Mouse (Mus musculus): Measurements from ENCODE around the gene Mettl7a2. TPM values are rescaled to one million over a fixed set of nuclear protein-coding genes. Genes with fewer than 3 reads are reported as not detected.
A peak's percentile ranks its signal among the peaks of the same experiment; 100 is the strongest.
"Not testable (repeated sequence)": the region's sequence is repeated elsewhere in the genome, so short reads cannot be mapped to it uniquely, and the experiment has no call there.

Mettl7a2 gene
- polyA plus RNA-seq (2016; fragmentation: Nextera tagmentation; extraction: Ambion mirVana), result not detected in 2 replicates

GRCm38 (mm10) chr15:100352711-100353250, at the start of gene Mettl7a2, which contains the start of gene Methig1:
Mettl7a2 (plus strand) TSS chr15:100353200.
Methig1 (plus strand) TSS chr15:100353149.
- H3K27ac ChIP-seq, result no peak within 1 kb of the TSS
- H3K4me3 ChIP-seq, result no peak within 1 kb of the TSS
- WGBS, result 85% methylated on average over 10 of the region's 10 CpGs
- no peaks in the 10 kb centered on the region for H3K4me1 ChIP-seq
- no peak for DNase-seq (ENCODE audit: extremely low spot score, low spot score)
- H3K36me3 ChIP-seq (replicated peaks), result no peaks in the 10 kb centered on the region
- H3K9me3 ChIP-seq, result no peaks in the 10 kb centered on the region
- no peaks in the 10 kb centered on the region for H3K27me3 ChIP-seq (ENCODE audit: poor library complexity, severe bottlenecking)

- Histone ChIP-seq H3K27me3 (ENCODE audit: poor library complexity, severe bottlenecking) (no peaks in the 10 kb centered on the region), H3K36me3 (replicated peaks) (no peaks in the 10 kb centered on the region), H3K4me3 (peak overlapping the region; percentile 60), H3K4me1 (peaks cover 33% of the 10 kb centered on the region), H3K9me3 (no peaks in the 10 kb centered on the region), H3K27ac (peak overlapping the region; percentile 90)
- no peak for DNase-seq (ENCODE audit: extremely low spot score, low spot score)
- WGBS, result 60% methylated on average over 8 of the region's 8 CpGs
Observed at GRCm38 (mm10) chr15:100303428-100304018, 49.5 kb upstream of the Mettl7a2 start.

DNA sequence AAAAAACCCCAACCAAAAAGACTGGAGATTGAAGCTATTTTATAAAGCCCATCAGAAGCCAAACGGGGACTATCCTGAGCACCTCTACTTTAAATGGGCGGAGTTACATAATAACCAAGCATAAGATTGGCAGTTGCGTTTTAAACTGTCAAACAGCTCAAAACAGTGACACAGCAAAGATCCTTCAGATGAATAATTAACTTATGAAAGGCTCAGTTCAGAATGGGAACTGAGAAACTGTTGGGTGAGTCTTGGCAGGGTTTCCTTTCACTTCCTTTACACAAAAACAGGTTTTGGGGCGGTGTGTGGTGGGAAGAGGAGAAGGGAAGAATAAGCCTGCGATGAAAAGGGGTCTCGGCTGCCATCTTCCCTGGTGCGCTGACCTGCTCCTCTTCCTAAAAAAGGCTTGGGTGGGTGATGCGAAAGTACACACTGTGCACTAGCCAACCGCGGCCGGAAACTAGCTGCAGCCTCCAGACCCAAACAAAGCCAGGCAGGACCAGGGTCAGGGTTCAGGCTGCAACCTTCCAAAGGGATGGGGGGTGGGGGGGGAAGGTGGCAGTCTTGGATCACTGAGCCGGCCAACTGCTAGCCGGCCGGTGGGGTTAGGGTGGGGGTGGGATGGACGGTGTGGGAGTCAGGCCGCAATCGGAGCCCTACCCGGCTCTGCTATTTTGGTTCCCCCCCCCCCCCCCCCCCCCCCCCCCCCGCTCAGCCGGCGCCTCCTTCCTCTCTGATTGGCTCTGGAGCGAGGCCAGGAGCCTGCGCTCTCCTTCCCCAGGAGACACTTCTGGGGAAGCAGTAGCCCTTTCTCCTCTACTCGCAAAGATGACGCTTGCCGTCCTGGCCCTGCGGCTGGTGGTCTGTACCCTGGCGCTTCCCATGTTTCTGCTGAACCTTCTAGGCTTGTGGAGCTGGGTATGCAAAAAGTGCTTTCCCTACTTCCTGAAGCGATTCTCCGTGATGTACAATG, 48.7 kb upstream of the Mettl7a2 start, which contains the start of gene Mettl7a1:
Mettl7a1 (plus strand) TSS at position 122 of the 973 bp plus-strand sequence.
- Histone ChIP-seq H3K27ac (peak within 1 kb of the TSS; percentile 90), H3K9me3 (no peaks in the 10 kb centered on the region), H3K4me3 (peak within 1 kb of the TSS; percentile 60), H3K36me3 (replicated peaks) (no peaks in the 10 kb centered on the region), H3K4me1 (peaks cover 33% of the 10 kb centered on the region), H3K27me3 (ENCODE audit: poor library complexity, severe bottlenecking) (no peaks in the 10 kb centered on the region)
- WGBS, result 5% methylated on average over 21 of the region's 30 CpGs
- DNase-seq (ENCODE audit: extremely low spot score, low spot score), result peak; percentile 76

DNA sequence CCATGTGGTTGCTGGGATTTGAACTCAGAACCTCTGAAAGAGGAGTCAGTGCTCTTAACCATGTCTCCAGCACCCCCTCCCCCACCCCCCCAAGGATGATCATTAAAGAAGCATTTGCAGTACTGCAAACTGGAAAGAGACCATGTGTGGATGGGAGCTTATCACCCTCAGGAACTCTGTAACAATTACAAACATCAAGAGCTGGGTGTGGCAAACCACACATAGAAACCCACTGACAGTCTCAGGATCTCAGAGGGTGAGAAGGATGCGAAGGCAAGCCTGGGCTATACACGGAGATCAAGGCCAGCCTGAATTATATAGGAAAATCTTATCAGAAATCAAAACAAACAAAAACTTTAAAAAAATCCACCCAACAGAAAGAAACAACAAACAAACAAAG, 46.8 kb upstream of the Mettl7a2 start:
- 88% methylated on average over 2 of the region's 2 CpGs for WGBS
- no peak for DNase-seq (ENCODE audit: extremely low spot score, low spot score)
- Histone ChIP-seq H3K9me3 (no peaks in the 10 kb centered on the region), H3K27ac (no peak overlapping the region), H3K27me3 (ENCODE audit: poor library complexity, severe bottlenecking) (no peaks in the 10 kb centered on the region), H3K4me3 (no peak overlapping the region), H3K36me3 (replicated peaks) (no peaks in the 10 kb centered on the region), H3K4me1 (peaks cover 33% of the 10 kb centered on the region)

DNA sequence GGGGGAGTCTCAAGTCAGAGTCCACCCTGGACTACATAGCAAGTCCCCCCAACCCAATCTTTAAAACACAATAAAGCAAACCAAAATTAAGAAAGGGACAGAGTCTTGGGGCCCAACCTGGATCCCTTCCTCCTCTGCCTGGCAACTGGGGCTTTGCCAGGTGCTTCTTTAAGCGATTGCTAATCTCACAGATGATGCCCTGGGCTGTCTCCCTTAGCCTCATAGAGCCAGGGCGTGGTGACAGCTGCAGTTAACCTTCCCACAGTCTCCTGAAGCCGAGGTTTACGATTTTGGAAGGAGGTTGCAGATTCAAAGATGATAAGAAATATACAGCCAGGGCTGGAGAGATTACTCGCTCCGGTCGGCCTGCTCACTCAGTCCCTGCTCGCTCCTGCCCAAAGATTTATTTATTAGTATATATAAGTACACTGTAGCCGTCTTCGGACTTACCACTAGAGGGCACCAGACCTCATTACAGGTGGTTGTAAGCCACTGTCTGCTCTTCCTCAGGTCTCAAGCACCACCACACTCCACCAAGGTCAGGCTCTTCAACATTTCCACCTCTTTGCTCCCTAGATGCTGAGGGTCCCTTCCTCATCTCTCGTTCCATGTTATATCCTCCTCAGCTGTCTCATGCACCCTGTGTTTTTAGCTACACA, 45.4 kb upstream of the Mettl7a2 start:
- not testable (repeated sequence) for H3K4me3 ChIP-seq; H3K36me3 ChIP-seq (replicated peaks); H3K27me3 ChIP-seq (ENCODE audit: poor library complexity, severe bottlenecking); H3K27ac ChIP-seq; H3K9me3 ChIP-seq
- WGBS, result 48% methylated on average over 11 of the region's 11 CpGs
- DNase-seq (ENCODE audit: extremely low spot score, low spot score), result peak; percentile 24
- peaks cover 28% of the 10 kb centered on the region for H3K4me1 ChIP-seq

- peaks cover 11% of the 10 kb centered on the region for H3K36me3 ChIP-seq (replicated peaks)
- H3K4me1 ChIP-seq, result no peaks in the 10 kb centered on the region
- H3K4me3 ChIP-seq, result no peak overlapping the region
- no peak overlapping the region for H3K27ac ChIP-seq
- H3K9me3 ChIP-seq, result peaks cover 4% of the 10 kb centered on the region; the same call in 1 of the 2 replicates
- no peaks in the 10 kb centered on the region for H3K27me3 ChIP-seq (ENCODE audit: poor library complexity, severe bottlenecking)
- no peak for DNase-seq (ENCODE audit: extremely low spot score, low spot score)
- 94% methylated on average over 2 of the region's 2 CpGs for WGBS
Observed at GRCm38 (mm10) chr15:100312346-100312745, 40.7 kb upstream of the Mettl7a2 start.

DNA sequence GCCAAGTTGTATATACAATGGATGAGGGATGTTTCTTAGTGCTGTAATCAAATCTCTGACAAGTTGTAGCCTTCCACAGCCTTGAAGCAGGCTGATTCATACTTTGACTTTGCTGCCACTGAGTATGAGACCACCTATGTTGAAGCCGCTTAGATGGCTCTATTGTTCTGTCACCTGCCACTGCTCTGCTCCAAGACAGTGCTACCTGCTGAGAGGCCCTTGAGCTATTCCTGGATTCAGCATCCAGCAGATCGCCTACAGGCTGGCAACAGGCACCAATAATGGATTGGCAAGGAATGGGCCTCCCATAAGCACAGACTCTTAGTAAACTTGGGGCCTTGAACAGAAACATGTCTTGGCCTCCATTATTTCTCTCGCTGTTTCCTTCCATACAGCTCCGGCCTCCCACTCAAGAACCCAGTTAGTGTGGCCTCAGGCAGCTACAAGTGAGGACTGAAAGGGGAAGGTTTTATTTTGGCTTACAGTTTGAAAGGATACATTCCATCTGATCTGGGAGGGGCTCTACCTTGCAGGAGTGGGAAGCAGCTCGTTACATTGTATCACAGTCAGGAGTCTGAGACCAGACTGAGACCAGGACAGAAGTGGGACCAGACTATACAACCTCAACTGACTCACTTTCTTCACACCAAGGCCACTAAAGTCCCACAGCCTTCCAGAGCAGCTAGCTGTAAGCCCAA, 38.4 kb upstream of the Mettl7a2 start:
- Histone ChIP-seq H3K9me3 (peaks cover 4% of the 10 kb centered on the region; the same call in 1 of the 2 replicates), H3K4me3 (no peak overlapping the region), H3K27me3 (ENCODE audit: poor library complexity, severe bottlenecking) (no peaks in the 10 kb centered on the region), H3K27ac (no peak overlapping the region), H3K36me3 (replicated peaks) (peaks cover 11% of the 10 kb centered on the region), H3K4me1 (peaks cover 7% of the 10 kb centered on the region)
- no peak for DNase-seq (ENCODE audit: extremely low spot score, low spot score)
- 89% methylated on average over 5 of the region's 5 CpGs for WGBS

- 72% methylated on average over 4 of the region's 4 CpGs for WGBS
- H3K4me3 ChIP-seq; H3K4me1 ChIP-seq; DNase-seq (ENCODE audit: extremely low spot score, low spot score); H3K27ac ChIP-seq; H3K9me3 ChIP-seq; H3K27me3 ChIP-seq (ENCODE audit: poor library complexity, severe bottlenecking): not testable (repeated sequence)
- peaks cover 11% of the 10 kb centered on the region for H3K36me3 ChIP-seq (replicated peaks)
Observed at GRCm38 (mm10) chr15:100318014-100318671, 34.9 kb upstream of the Mettl7a2 start.

- WGBS, result 68% methylated on average over 1 of the region's 1 CpGs
- no peaks in the 10 kb centered on the region for H3K9me3 ChIP-seq
- no peak for DNase-seq (ENCODE audit: extremely low spot score, low spot score)
- peaks cover 2% of the 10 kb centered on the region for H3K36me3 ChIP-seq (replicated peaks)
- H3K4me1 ChIP-seq, result peaks cover 7% of the 10 kb centered on the region
- H3K27me3 ChIP-seq (ENCODE audit: poor library complexity, severe bottlenecking), result no peaks in the 10 kb centered on the region
- H3K27ac ChIP-seq, result no peak overlapping the region
- H3K4me3 ChIP-seq, result no peak overlapping the region
Observed at GRCm38 (mm10) chr15:100319884-100320283, 33.1 kb upstream of the Mettl7a2 start.

DNA sequence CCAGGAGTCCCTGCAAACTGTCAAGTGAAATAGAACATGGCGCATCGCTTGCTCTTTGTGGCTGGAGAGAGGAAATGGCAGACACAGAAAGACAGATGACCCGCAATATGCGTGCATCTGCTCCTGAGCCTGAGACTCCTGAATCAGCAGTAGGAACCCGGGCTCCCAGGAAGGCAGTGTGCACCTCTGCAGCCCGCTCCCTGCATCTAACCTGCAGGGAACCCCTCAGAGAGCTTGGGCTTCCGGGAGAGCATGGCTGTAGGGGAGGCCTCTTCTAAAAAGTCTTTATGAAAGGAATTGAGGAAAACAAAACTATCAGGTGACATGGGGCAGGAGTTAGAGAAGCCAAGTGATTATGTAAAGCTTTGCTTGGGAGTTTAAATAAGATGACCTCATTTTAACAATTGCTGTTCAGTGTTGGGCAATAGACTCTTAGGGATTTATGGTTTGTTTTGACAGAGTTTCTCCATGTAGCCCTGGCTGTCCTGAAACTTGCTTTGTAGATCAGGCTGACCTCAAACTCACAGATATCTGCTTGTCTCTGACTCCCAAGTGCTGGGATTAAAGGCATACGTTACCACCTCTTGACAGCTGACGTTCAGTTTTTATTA, 32.6 kb upstream of the Mettl7a2 start:
- Histone ChIP-seq H3K27ac (no peak overlapping the region), H3K27me3 (ENCODE audit: poor library complexity, severe bottlenecking) (no peaks in the 10 kb centered on the region), H3K4me1 (peaks cover 7% of the 10 kb centered on the region), H3K4me3 (no peak overlapping the region), H3K36me3 (replicated peaks) (no peaks in the 10 kb centered on the region), H3K9me3 (no peaks in the 10 kb centered on the region)
- DNase-seq (ENCODE audit: extremely low spot score, low spot score), result no peak
- 85% methylated on average over 9 of the region's 9 CpGs for WGBS

- H3K27me3 ChIP-seq (ENCODE audit: poor library complexity, severe bottlenecking), result no peaks in the 10 kb centered on the region
- DNase-seq (ENCODE audit: extremely low spot score, low spot score), result no peak
- 68% methylated on average over 5 of the region's 5 CpGs for WGBS
- peaks cover 7% of the 10 kb centered on the region for H3K4me1 ChIP-seq
- H3K27ac ChIP-seq, result no peak overlapping the region
- no peaks in the 10 kb centered on the region for H3K36me3 ChIP-seq (replicated peaks)
- H3K4me3 ChIP-seq, result no peak overlapping the region
- H3K9me3 ChIP-seq, result no peaks in the 10 kb centered on the region
Observed at GRCm38 (mm10) chr15:100321134-100321533, 31.9 kb upstream of the Mettl7a2 start.

Measured in forebrain, embryonic 10.5 days (tissue).